Mouse (Mus musculus): ENCODE data around the gene Adrb1. TPM values are rescaled to one million over a fixed set of nuclear protein-coding genes. Genes with fewer than 3 reads are reported as not detected.
"Not testable (repeated sequence)": the region's sequence is repeated elsewhere in the genome, so short reads cannot be mapped to it uniquely, and the experiment has no call there.

The Adrb1 gene
- polyA plus RNA-seq, 1 experiment from 2014 or later, result 4.0 TPM

- Histone ChIP-seq H3K27ac (peak overlapping the region; percentile 82), H3K4me3 (no peak overlapping the region), H3K9ac (no peak overlapping the region), H3K27me3 (no peaks in the 10 kb centered on the region), H3K4me1 (replicated peaks) (peaks cover 55% of the 10 kb centered on the region), H3K4me2 (0 out of 2 replicates have a peak overlapping the region, but pooled peaks have one; percentile 4), H3K36me3 (no peaks in the 10 kb centered on the region), H3K9me3 (replicated peaks) (no peaks in the 10 kb centered on the region)
- WGBS, result 27% methylated on average over 9 of the region's 9 CpGs
- peak; percentile 85 for ATAC-seq (replicated peaks; ENCODE audit: insufficient number of reproducible peaks, insufficient read depth, low FRiP score, low read depth)
Observed at GRCm38 (mm10) chr19:56774408-56774962, 52.5 kb downstream of the Adrb1 start.

- H3K4me2 ChIP-seq, result peak overlapping the region; percentile 65
- H3K4me3 ChIP-seq, result peak overlapping the region; percentile 35
- H3K9me3 ChIP-seq (replicated peaks), result no peaks in the 10 kb centered on the region
- ATAC-seq (replicated peaks; ENCODE audit: insufficient number of reproducible peaks, insufficient read depth, low FRiP score, low read depth), result no peak
- H3K27me3 ChIP-seq, result no peaks in the 10 kb centered on the region
- H3K9ac ChIP-seq, result peak overlapping the region; percentile 47
- WGBS, result 15% methylated on average over 23 of the region's 24 CpGs
- peak overlapping the region; percentile 82 for H3K27ac ChIP-seq
- no peaks in the 10 kb centered on the region for H3K36me3 ChIP-seq
- H3K4me1 ChIP-seq (replicated peaks), result peaks cover 52% of the 10 kb centered on the region
Observed at GRCm38 (mm10) chr19:56774971-56775892, 53.2 kb downstream of the Adrb1 start.

- H3K36me3 ChIP-seq, result no peaks in the 10 kb centered on the region
- peak overlapping the region; percentile 35 for H3K4me3 ChIP-seq
- H3K27ac ChIP-seq, result 0 out of 2 replicates have a peak overlapping the region, but pooled peaks have one; percentile 21
- H3K27me3 ChIP-seq, result no peaks in the 10 kb centered on the region
- no peak for ATAC-seq (replicated peaks; ENCODE audit: insufficient number of reproducible peaks, insufficient read depth, low FRiP score, low read depth)
- WGBS, result 9% methylated on average over 18 of the region's 18 CpGs
- peaks cover 52% of the 10 kb centered on the region for H3K4me1 ChIP-seq (replicated peaks)
- peak overlapping the region; percentile 47 for H3K9ac ChIP-seq
- peak overlapping the region; percentile 65 for H3K4me2 ChIP-seq
- H3K9me3 ChIP-seq (replicated peaks), result no peaks in the 10 kb centered on the region
Observed at GRCm38 (mm10) chr19:56775893-56776718, 54.1 kb downstream of the Adrb1 start.

GRCm38 (mm10) chr19:56776719-56777382 is 54.9 kb downstream of the Adrb1 start:
- 20% methylated on average over 16 of the region's 16 CpGs for WGBS
- 0 out of 2 replicates have a peak, but pooled peaks have one; percentile 13 for ATAC-seq (replicated peaks; ENCODE audit: insufficient number of reproducible peaks, insufficient read depth, low FRiP score, low read depth)
- Histone ChIP-seq H3K27ac (no peak overlapping the region), H3K9me3 (replicated peaks) (no peaks in the 10 kb centered on the region), H3K4me3 (peak overlapping the region; percentile 35), H3K9ac (no peak overlapping the region), H3K4me1 (replicated peaks) (peaks cover 52% of the 10 kb centered on the region), H3K4me2 (peak overlapping the region; percentile 65), H3K36me3 (no peaks in the 10 kb centered on the region), H3K27me3 (no peaks in the 10 kb centered on the region)

GRCm38 (mm10) chr19:56778532-56778931 is 56.5 kb downstream of the Adrb1 start:
- H3K27ac ChIP-seq; H3K36me3 ChIP-seq; H3K9me3 ChIP-seq (replicated peaks); ATAC-seq (replicated peaks; ENCODE audit: insufficient number of reproducible peaks, insufficient read depth, low FRiP score, low read depth); H3K9ac ChIP-seq; H3K4me2 ChIP-seq; H3K27me3 ChIP-seq; H3K4me3 ChIP-seq: not testable (repeated sequence)
- peaks cover 41% of the 10 kb centered on the region for H3K4me1 ChIP-seq (replicated peaks)
- WGBS, result 91% methylated on average over 7 of the region's 7 CpGs

Other genes starting within 250 kb of the Adrb1 start
- gene Dclre1a, start 174.0 kb upstream of the Adrb1 start, polyA plus RNA-seq (2015; fragmentation: Nextera tagmentation; extraction: Ambion mirVana), result 13.9 and 14.3 TPM in 2 replicates
- gene Nhlrc2, start 173.9 kb upstream of the Adrb1 start, polyA plus RNA-seq (2015; fragmentation: Nextera tagmentation; extraction: Ambion mirVana), result 14.4 and 14.9 TPM in 2 replicates
- 17.8 and 19.0 TPM in 2 replicates for gene Ccdc186, start 100.0 kb downstream of the Adrb1 start, polyA plus RNA-seq (2015; fragmentation: Nextera tagmentation; extraction: Ambion mirVana)
- 0.31 and 0.61 TPM in 2 replicates for gene Tdrd1, start 104.0 kb downstream of the Adrb1 start, polyA plus RNA-seq (2015; fragmentation: Nextera tagmentation; extraction: Ambion mirVana)
- 0.16 and 0.65 TPM in 2 replicates for gene Vwa2, start 152.1 kb downstream of the Adrb1 start, polyA plus RNA-seq (2015; fragmentation: Nextera tagmentation; extraction: Ambion mirVana)

Measured in heart, embryonic 15.5 days (tissue).